Mouse (Mus musculus) C2C12 (cell line): ENCODE measurements around the gene Dennd2a. TPM values are rescaled to one million over a fixed set of nuclear protein-coding genes. Genes with fewer than 3 reads are reported as not detected.

Source experiments
- H3K27me3 ChIP-seq: one replicate; pipeline ENCODE4 v1.6.1; 2011; ENCODE audit not compliant: control insufficient read depth, insufficient read depth, insufficient read length
- H3K36me3 ChIP-seq: one replicate; pipeline ENCODE4 v1.6.1; 2011; ENCODE audit not compliant: control insufficient read depth, insufficient read depth
- H3K4me3 ChIP-seq: one replicate; pipeline ENCODE4 v1.5.1; 2011; ENCODE audit warnings: mild to moderate bottlenecking, control low read depth; ENCODE audit not compliant: poor library complexity, insufficient read depth, severe bottlenecking
- H3K79me2 ChIP-seq: one replicate; pipeline ENCODE4 v1.6.1; 2011; ENCODE audit not compliant: control insufficient read depth, insufficient read depth
- H3K79me3 ChIP-seq: one replicate; pipeline ENCODE4 v1.6.1; 2011; ENCODE audit warnings: low read depth, control low read depth
- H3ac ChIP-seq: one replicate; pipeline ENCODE3; 2011; ENCODE audit warnings: low read depth; ENCODE audit not compliant: control insufficient read depth, insufficient read length
- CEBPB ChIP-seq: IDR thresholded peaks from one replicate; pipeline ENCODE4 v1.6.1; 2011; ENCODE audit warnings: low read depth, mild to moderate bottlenecking, control low read depth, moderate library complexity
- CTCF ChIP-seq: IDR thresholded peaks from one replicate; pipeline ENCODE4 v1.5.1; 2011; ENCODE audit not compliant: control insufficient read depth, insufficient read depth, insufficient read length
- FOSL1 ChIP-seq: IDR thresholded peaks from one replicate; pipeline ENCODE4 v1.8.0; 2011; ENCODE audit warnings: mild to moderate bottlenecking, low read length; ENCODE audit not compliant: poor library complexity, insufficient read depth, severe bottlenecking
- MAX ChIP-seq: IDR thresholded peaks from one replicate; pipeline ENCODE4 v1.6.1; 2011; ENCODE audit warnings: mild to moderate bottlenecking, control low read depth
- MYOD1 ChIP-seq: IDR thresholded peaks from one replicate; pipeline ENCODE4 v1.6.1; 2011; ENCODE audit warnings: low read depth; ENCODE audit not compliant: control insufficient read depth, insufficient read length
- MYOG ChIP-seq: IDR thresholded peaks from one replicate; pipeline ENCODE4 v1.6.1; 2011; ENCODE audit not compliant: control insufficient read depth, insufficient read length; ENCODE audit errors: extremely low read depth
- USF1 ChIP-seq: IDR thresholded peaks from one replicate; pipeline ENCODE4 v1.6.1; 2011; ENCODE audit warnings: low read depth, mild to moderate bottlenecking, control low read depth, moderate library complexity
- polyA plus RNA-seq: library from polyadenylated mRNA; unstranded; fragments of >200 nt; fragmentation: generic; extraction: Trizol; gene quantifications from one replicate; pipeline ENCODE4 v1.2.1, GENCODE M21; 2012; ENCODE audit warnings: missing spikeins

Dennd2a gene
- polyA plus RNA-seq, 1 experiment = 11.5 TPM

DNA sequence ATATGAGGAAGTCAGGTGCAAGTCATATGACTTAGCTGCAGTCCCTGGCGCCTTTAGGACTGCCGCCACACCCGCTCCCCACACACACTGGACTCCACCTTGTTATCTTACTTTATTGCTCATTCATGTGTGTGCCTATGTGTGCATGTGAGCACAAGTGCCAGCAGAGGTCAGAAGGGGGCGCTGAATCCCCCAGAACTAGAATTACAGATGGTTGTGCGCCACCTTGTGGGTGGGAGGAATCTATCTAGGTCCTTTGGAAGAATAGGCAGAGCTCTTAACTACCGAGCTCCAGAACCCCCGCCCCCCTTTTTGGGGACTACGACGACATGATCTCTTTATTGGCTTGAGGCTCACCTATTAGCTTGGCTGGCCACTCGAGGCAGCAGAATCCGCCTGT lies 97.6 kb downstream of the Dennd2a start:
- Histone ChIP-seq H3K36me3 (peaks cover 4% of the 10 kb centered on the region), H3K79me3 (no peaks in the 10 kb centered on the region), H3K79me2 (no peaks in the 10 kb centered on the region), H3K27me3 (no peaks in the 10 kb centered on the region), H3K4me3 (no peak overlapping the region), H3ac (no peak overlapping the region)
- TF ChIP-seq MYOG (no peak), FOSL1 (no peak), CEBPB (no peak), MAX (no peak), MYOD1 (no peak), CTCF (no peak), USF1 (no peak)

GRCm38 (mm10) chr6:39455339-39456160 lies 102.1 kb downstream of the Dennd2a start:
- Histone ChIP-seq H3K27me3 (no peaks in the 10 kb centered on the region), H3ac (no peak overlapping the region), H3K79me3 (no peaks in the 10 kb centered on the region), H3K36me3 (peaks cover under 1% of the 10 kb centered on the region), H3K79me2 (no peaks in the 10 kb centered on the region), H3K4me3 (no peak overlapping the region)
- TF ChIP-seq CEBPB (no peak), MYOD1 (no peak), FOSL1 (no peak), MYOG (no peak), MAX (no peak), USF1 (no peak), CTCF (no peak)

GRCm38 (mm10) chr6:39454616-39455015 lies 103.1 kb downstream of the Dennd2a start:
- Histone ChIP-seq H3ac (no peak overlapping the region), H3K79me2 (no peaks in the 10 kb centered on the region), H3K27me3 (no peaks in the 10 kb centered on the region), H3K36me3 (no peaks in the 10 kb centered on the region), H3K79me3 (no peaks in the 10 kb centered on the region), H3K4me3 (no peak overlapping the region)
- TF ChIP-seq MYOG (no peak), CEBPB (no peak), CTCF (no peak), USF1 (no peak), MYOD1 (no peak), FOSL1 (no peak), MAX (no peak)

GRCm38 (mm10) chr6:39453564-39453963 lies 104.1 kb downstream of the Dennd2a start:
- H3ac ChIP-seq = no peak overlapping the region
- no peak overlapping the region for H3K4me3 ChIP-seq
- H3K27me3 ChIP-seq = no peaks in the 10 kb centered on the region
- H3K79me2 ChIP-seq = no peaks in the 10 kb centered on the region
- H3K79me3 ChIP-seq = no peaks in the 10 kb centered on the region
- TF ChIP-seq MAX = no peak
- TF ChIP-seq FOSL1 = no peak
- no peak for TF ChIP-seq MYOG
- TF ChIP-seq MYOD1 = no peak
- H3K36me3 ChIP-seq = no peaks in the 10 kb centered on the region

GRCm38 (mm10) chr6:39451033-39451432 lies 106.6 kb downstream of the Dennd2a start:
- Histone ChIP-seq H3K79me2 (no peaks in the 10 kb centered on the region), H3K79me3 (no peaks in the 10 kb centered on the region), H3K36me3 (no peaks in the 10 kb centered on the region), H3K27me3 (no peaks in the 10 kb centered on the region), H3K4me3 (no peak overlapping the region), H3ac (no peak overlapping the region)
- TF ChIP-seq USF1 (no peak), CEBPB (no peak), CTCF (no peak), MYOG (no peak)

GRCm38 (mm10) chr6:39450580-39450979 lies 107.1 kb downstream of the Dennd2a start:
- Histone ChIP-seq H3ac (no peak overlapping the region), H3K4me3 (no peak overlapping the region), H3K79me3 (no peaks in the 10 kb centered on the region), H3K79me2 (no peaks in the 10 kb centered on the region), H3K27me3 (no peaks in the 10 kb centered on the region), H3K36me3 (no peaks in the 10 kb centered on the region)
- TF ChIP-seq CEBPB (no peak), MAX (no peak), FOSL1 (no peak)
